Mouse (Mus musculus) frontal cortex, postnatal 25 days (tissue): ENCODE data around the gene Kcnj14.

Source experiments
- DNase-seq, 2 experiments: peaks; one replicate each; pipeline ENCODE4 v3.0.0; 2022; ENCODE audit warnings: low spot score in 2 of 2

Kcnj14 gene

GRCm38 (mm10) chr7:45832428-45832827, 7.8 kb upstream of the Kcnj14 start:
- DNase-seq, result no peak

GRCm38 (mm10) chr7:45831128-45831525, 6.5 kb upstream of the Kcnj14 start:
- no peak for DNase-seq

GRCm38 (mm10) chr7:45830427-45831127, 6.0 kb upstream of the Kcnj14 start, which contains the start of gene Grwd1:
Gene Grwd1, minus strand, starts transcription at chr7:45830944.
- DNase-seq, result peak; percentile 69 to 80

GRCm38 (mm10) chr7:45826631-45827030, 2.0 kb upstream of the Kcnj14 start:
- no peak for DNase-seq

- DNase-seq, result no peak
Measured at GRCm38 (mm10) chr7:45820913-45821312, 3.7 kb downstream of the Kcnj14 start.

GRCm38 (mm10) chr7:45819843-45820242, 4.7 kb downstream of the Kcnj14 start:
- DNase-seq, result no peak

GRCm38 (mm10) chr7:45815984-45816351, 8.6 kb downstream of the Kcnj14 start:
- no peak for DNase-seq

GRCm38 (mm10) chr7:45815323-45815983, 9.1 kb downstream of the Kcnj14 start:
- DNase-seq, result no peak

- DNase-seq, result no peak
Measured at GRCm38 (mm10) chr7:45814841-45815240, 9.7 kb downstream of the Kcnj14 start.

- DNase-seq, result peak; percentile 97 to 98
Measured at GRCm38 (mm10) chr7:45813787-45814779, 10.5 kb downstream of the Kcnj14 start, which contains the start of gene Cyth2. Gene Cyth2, minus strand, starts transcription at chr7:45814581.

- no peak for DNase-seq
Measured at GRCm38 (mm10) chr7:45812921-45813320, 11.7 kb downstream of the Kcnj14 start.

- DNase-seq, result no peak
Measured at GRCm38 (mm10) chr7:45809276-45810075, 15.1 kb downstream of the Kcnj14 start.

GRCm38 (mm10) chr7:45808471-45808870, 16.1 kb downstream of the Kcnj14 start:
- DNase-seq, result no peak

GRCm38 (mm10) chr7:45805941-45806340, 18.6 kb downstream of the Kcnj14 start:
- no peak for DNase-seq

GRCm38 (mm10) chr7:45802551-45802950, 22.0 kb downstream of the Kcnj14 start:
- DNase-seq, result no peak

- DNase-seq, result peak; percentile 89 to 91
Measured at GRCm38 (mm10) chr7:45801348-45801747, 23.2 kb downstream of the Kcnj14 start.

- no peak for DNase-seq
Measured at GRCm38 (mm10) chr7:45800546-45801204, 23.9 kb downstream of the Kcnj14 start.

GRCm38 (mm10) chr7:45800001-45800400, 24.6 kb downstream of the Kcnj14 start:
- no peak for DNase-seq

- DNase-seq, result no peak
Measured at GRCm38 (mm10) chr7:45798931-45799330, 25.7 kb downstream of the Kcnj14 start.

GRCm38 (mm10) chr7:45798511-45798836, 26.1 kb downstream of the Kcnj14 start:
- DNase-seq, result peak in 1 of 2 experiments; percentile 8
